Mouse (Mus musculus) CH12.LX (cell line): Measurements from ENCODE around the gene Hist2h2bb. TPM values are rescaled to one million over a fixed set of nuclear protein-coding genes. Genes with fewer than 3 reads are reported as not detected.

ENCODE experiments used
- DNase-seq: peaks from one replicate; pipeline ENCODE4 v3.0.0-alpha.2; 2013; ENCODE audit errors: extremely low read depth
- H3K27ac ChIP-seq: 2 replicates; pipeline ENCODE4 v1.5.1; 2012; ENCODE audit warnings: low read depth, mild to moderate bottlenecking, control low read depth, moderate library complexity; ENCODE audit not compliant: insufficient read depth
- H3K27me3 ChIP-seq: replicated peaks from 2 replicates; pipeline ENCODE3; 2012; ENCODE audit warnings: inconsistent platforms
- H3K36me3 ChIP-seq, 2 experiments: replicated peaks in 1 of 2; 2 replicates each; pipeline versions ENCODE3 to v1.6.1; 2012; ENCODE audit warnings: inconsistent platforms in 1 of 2, low read length in 1 of 2, mild to moderate bottlenecking in 1 of 2, mixed read lengths in 1 of 2, moderate library complexity in 1 of 2; ENCODE audit not compliant: control insufficient read depth in 1 of 2, insufficient read depth in 1 of 2
- H3K4me1 ChIP-seq, 2 experiments: 2 replicates each; pipeline ENCODE4 v1.6.1; 2012; ENCODE audit warnings: inconsistent platforms in 1 of 2, moderate library complexity in 1 of 2; ENCODE audit not compliant: insufficient read depth in 2 of 2, control insufficient read depth in 1 of 2
- H3K4me2 ChIP-seq: 2 replicates; pipeline ENCODE4 v1.6.1; 2012; ENCODE audit warnings: low read depth, mild to moderate bottlenecking, control low read depth; ENCODE audit not compliant: poor library complexity, insufficient read depth, severe bottlenecking
- H3K4me3 ChIP-seq, 3 experiments: fragments of 150-350 bp in 1 of 3; sonication (generic) in 1 of 3; replicated peaks in 1 of 3; 2 replicates each; pipeline versions ENCODE3 to v1.5.1; 2011 to 2012; ENCODE audit warnings: low read depth in 2 of 3, low read length in 2 of 3, mild to moderate bottlenecking in 2 of 3, moderate library complexity in 2 of 3, control low read depth in 1 of 3, improper control_type of control experiment in 1 of 3, inconsistent platforms in 1 of 3, mixed read lengths in 1 of 3; ENCODE audit not compliant: poor library complexity in 1 of 3
- H3K79me2 ChIP-seq: replicated peaks from 2 replicates; pipeline ENCODE4 v1.6.1; 2012; ENCODE audit warnings: mild to moderate bottlenecking, moderate library complexity; ENCODE audit not compliant: control insufficient read depth, poor library complexity, insufficient read depth, severe bottlenecking; ENCODE audit errors: extremely low read depth
- H3K9ac ChIP-seq: 2 replicates; pipeline ENCODE4 v1.6.1; 2012; ENCODE audit warnings: low read depth, mild to moderate bottlenecking, control low read depth, moderate library complexity; ENCODE audit not compliant: insufficient read depth
- H3K9me3 ChIP-seq: replicated peaks from 2 replicates; pipeline ENCODE3; 2012; ENCODE audit warnings: low read length, inconsistent platforms, mixed read lengths
- BHLHE40 ChIP-seq: IDR thresholded peaks from 2 replicates; pipeline ENCODE4 v1.6.1; 2011; ENCODE audit warnings: mild to moderate bottlenecking, low read depth, low read length, improper control_type of control experiment
- CHD1 ChIP-seq: IDR thresholded peaks from 2 replicates; pipeline ENCODE4 v1.6.1; 2012; ENCODE audit warnings: low read depth, low read length, improper control_type of control experiment, inconsistent platforms
- CTCF ChIP-seq, 2 experiments: IDR thresholded peaks in 1 of 2; conservative IDR thresholded peaks in 1 of 2; 2 replicates each; pipeline ENCODE4 v1.5.1; 2011 to 2012; ENCODE audit warnings: low read depth in 2 of 2, low read length in 2 of 2, improper control_type of control experiment in 1 of 2, inconsistent platforms in 1 of 2, mild to moderate bottlenecking in 1 of 2, moderate library complexity in 1 of 2
- E2F4 ChIP-seq: IDR thresholded peaks from 2 replicates; pipeline ENCODE4 v1.6.1; 2011; ENCODE audit warnings: low read depth, low read length, improper control_type of control experiment; ENCODE audit not compliant: insufficient replicate concordance
- EP300 ChIP-seq: IDR thresholded peaks from 2 replicates; pipeline ENCODE4 v1.6.1; 2011; ENCODE audit warnings: low read length, improper control_type of control experiment
- ETS1 ChIP-seq: conservative IDR thresholded peaks from 2 replicates; pipeline ENCODE4 v1.6.1; 2012; ENCODE audit warnings: low read depth, mild to moderate bottlenecking, inconsistent platforms, low read length, improper control_type of control experiment, moderate library complexity
- GABPA ChIP-seq: IDR thresholded peaks from 2 replicates; pipeline ENCODE4 v1.6.1; 2012; ENCODE audit warnings: low read depth, low read length, improper control_type of control experiment, inconsistent platforms; ENCODE audit not compliant: insufficient replicate concordance
- IRF4 ChIP-seq: IDR thresholded peaks from 2 replicates; pipeline ENCODE4 v1.6.1; 2014; ENCODE audit warnings: low read depth, mild to moderate bottlenecking, inconsistent platforms, low read length, improper control_type of control experiment
- KAT2A ChIP-seq: IDR thresholded peaks from 2 replicates; pipeline ENCODE4 v1.6.1; 2012; ENCODE audit warnings: low read length, improper control_type of control experiment, inconsistent platforms; ENCODE audit not compliant: insufficient replicate concordance
- MAX ChIP-seq: IDR thresholded peaks from 2 replicates; pipeline ENCODE4 v1.6.1; 2011; ENCODE audit warnings: low read length, improper control_type of control experiment
- MEF2A ChIP-seq: IDR thresholded peaks from 2 replicates; pipeline ENCODE4 v1.6.1; 2014; ENCODE audit warnings: low read depth, mild to moderate bottlenecking, inconsistent platforms, low read length, improper control_type of control experiment, borderline replicate concordance
- MYC ChIP-seq: IDR thresholded peaks from 2 replicates; pipeline ENCODE4 v1.6.1; 2011; ENCODE audit warnings: low read depth, mild to moderate bottlenecking, improper control_type of control experiment, low read length
- PAX5 ChIP-seq: IDR thresholded peaks from 2 replicates; pipeline ENCODE4 v1.6.1; 2012; ENCODE audit warnings: low read length, inconsistent platforms, mixed read lengths
- POLR2A ChIP-seq: IDR thresholded peaks from 2 replicates; pipeline ENCODE4 v1.6.1; 2011; ENCODE audit warnings: low read depth, mild to moderate bottlenecking, improper control_type of control experiment, low read length
- POLR2AphosphoS2 ChIP-seq: IDR thresholded peaks from 2 replicates; pipeline ENCODE4 v1.6.1; 2011; ENCODE audit warnings: low read depth, low read length, improper control_type of control experiment
- RCOR1 ChIP-seq: conservative IDR thresholded peaks from 2 replicates; pipeline ENCODE4 v1.6.1; 2012; ENCODE audit warnings: low read depth, mild to moderate bottlenecking, inconsistent platforms, low read length, improper control_type of control experiment
- SMC3 ChIP-seq: IDR thresholded peaks from 2 replicates; pipeline ENCODE4 v1.6.1; 2011; ENCODE audit warnings: low read depth, low read length, improper control_type of control experiment
- TBP ChIP-seq: conservative IDR thresholded peaks from 2 replicates; pipeline ENCODE4 v1.6.1; 2011; ENCODE audit warnings: low read depth, low read length, improper control_type of control experiment
- TCF12 ChIP-seq: IDR thresholded peaks from 2 replicates; pipeline ENCODE4 v1.6.1; 2014; ENCODE audit warnings: low read depth, mild to moderate bottlenecking, inconsistent platforms, low read length, improper control_type of control experiment
- UBTF ChIP-seq: IDR thresholded peaks from 2 replicates; pipeline ENCODE4 v1.6.1; 2012; ENCODE audit warnings: low read depth, mild to moderate bottlenecking, inconsistent platforms, low read length, improper control_type of control experiment, moderate library complexity
- ZMIZ1 ChIP-seq: IDR thresholded peaks from 2 replicates; pipeline ENCODE4 v1.6.1; 2012; ENCODE audit warnings: low read depth, mild to moderate bottlenecking, inconsistent platforms, low read length, improper control_type of control experiment
- ZNF384 ChIP-seq: IDR thresholded peaks from 2 replicates; pipeline ENCODE4 v1.6.1; 2012; ENCODE audit warnings: low read depth, low read length, improper control_type of control experiment, inconsistent platforms
- dilution Hi-C: fragments of 300-500 bp; cut with MboI; formaldehyde crosslinking; loops from 2 replicates; pipeline ENCODE4 v1.14.3; 2020; ENCODE audit warnings: low sequenced_read_pairs; ENCODE audit not compliant: extremely low pct_unique_long_range_greater_than_20kb, extremely low pct_ligation_motif_present
- in situ Hi-C: fragments of 300-500 bp; cut with MboI; formaldehyde crosslinking; loops from 3 replicates; pipeline ENCODE4 v1.14.3; 2019; ENCODE audit warnings: low sequenced_read_pairs, low pct_ligation_motif_present, low pct_unique_long_range_greater_than_20kb, mixed read lengths
- polyA plus RNA-seq: library from polyadenylated mRNA; unstranded; fragments of >175 nt; gene quantifications from 2 replicates; pipeline ENCODE4 v1.2.1, GENCODE M21; 2012; ENCODE audit warnings: low read depth; ENCODE audit not compliant: insufficient read length
- total RNA-seq, 2 experiments: library from RNA; depleted of rRNA; stranded (reverse); fragments of 300-350 nt in 1 of 2; fragments of >200 nt in 1 of 2; gene quantifications; 2 replicates each; pipeline ENCODE4 v1.2.3; 2012 to 2014

Hist2h2bb gene
- total and polyA plus RNA-seq, 3 experiments = 4.1 to 2,265 (median 51.9) TPM

GRCm38 (mm10) chr3:96298360-96298759 is 28.8 kb downstream of the Hist2h2bb start:
- in situ Hi-C loops = loop anchor here (25.0 kb wide), 1 partner anchor 239 kb away; the partner anchor contains the start of gene Hfe2
- Histone ChIP-seq H3K27ac (no peak overlapping the region), H3K4me2 (no peak overlapping the region), H3K27me3 (peaks cover 26% of the 10 kb centered on the region), H3K79me2 (no peaks in the 10 kb centered on the region), H3K4me1 (peaks cover 16 to 24% of the 10 kb centered on the region in 2 experiments), H3K4me3 (no peak overlapping the region), H3K9me3 (peaks cover 3% of the 10 kb centered on the region), H3K36me3 (no peaks in the 10 kb centered on the region), H3K9ac (no peak overlapping the region)
- no peak for TF ChIP-seq ZMIZ1
- TF ChIP-seq CTCF (conservative IDR thresholded peaks at IDR 0.05 in 1 of 2, IDR thresholded peaks at IDR 0.05 in 1 of 2; ENCODE audit: low read depth in 2 of 2, low read length in 2 of 2) = no peak
- no peak for TF ChIP-seq MEF2A
- no peak for TF ChIP-seq GABPA
- TF ChIP-seq UBTF = no peak
- no peak for TF ChIP-seq POLR2AphosphoS2
- TF ChIP-seq MYC = no peak
- TF ChIP-seq TCF12 = no peak
- no peak for TF ChIP-seq ETS1
- no peak for TF ChIP-seq SMC3
- no peak for TF ChIP-seq PAX5
- TF ChIP-seq IRF4 = no peak
- TF ChIP-seq KAT2A = no peak
- no peak for TF ChIP-seq POLR2A
- TF ChIP-seq E2F4 = no peak
- no peak for TF ChIP-seq BHLHE40
- TF ChIP-seq CHD1 = no peak
- TF ChIP-seq EP300 = no peak
- no peak for TF ChIP-seq RCOR1
- no peak for TF ChIP-seq MAX
- dilution Hi-C loops = no loop called here
- DNase-seq = no peak

GRCm38 (mm10) chr3:96299562-96299961 is 30.0 kb downstream of the Hist2h2bb start:
- no peak overlapping the region for H3K4me2 ChIP-seq
- peaks cover 26% of the 10 kb centered on the region for H3K27me3 ChIP-seq
- dilution Hi-C loops (no loop called here), in situ Hi-C loops (loop anchor here (25.0 kb wide), 1 partner anchor 238 kb away; the partner anchor contains the start of gene Hfe2)
- no peak for DNase-seq
- peaks cover 10 to 15% of the 10 kb centered on the region in 2 experiments for H3K4me1 ChIP-seq
- H3K79me2 ChIP-seq = no peaks in the 10 kb centered on the region
- H3K9ac ChIP-seq = no peak overlapping the region
- TF ChIP-seq TBP = no peak
- no peak for TF ChIP-seq ZNF384
- H3K4me3 ChIP-seq = no peak overlapping the region
- H3K36me3 ChIP-seq = no peaks in the 10 kb centered on the region
- H3K27ac ChIP-seq = no peak overlapping the region
- peaks cover 3% of the 10 kb centered on the region for H3K9me3 ChIP-seq
